Mouse (Mus musculus) adrenal gland, postnatal 36 days (tissue): Measurements from ENCODE around the gene Foxp4. TPM values are rescaled to one million over a fixed set of nuclear protein-coding genes. Genes with fewer than 3 reads are reported as not detected.
A peak's percentile ranks its signal among the peaks of the same experiment; 100 is the strongest.

Experiments
- DNase-seq, 2 experiments: peaks; one replicate each; pipeline ENCODE4 v3.0.0; 2021; ENCODE audit warnings: mixed read lengths in 1 of 2
- total RNA-seq, 2 experiments: library from RNA; stranded (reverse); gene quantifications; 2 replicates each; pipeline ENCODE4 v1.2.3; 2021

Foxp4 gene
- total RNA-seq, 2 experiments from 2014 or later: 23.0 to 23.6 TPM

GRCm38 (mm10) chr17:47936591-47936990, 12.1 kb upstream of the Foxp4 start:
- no peak for DNase-seq

GRCm38 (mm10) chr17:47929431-47929830, 5.0 kb upstream of the Foxp4 start:
- DNase-seq: no peak

DNA sequence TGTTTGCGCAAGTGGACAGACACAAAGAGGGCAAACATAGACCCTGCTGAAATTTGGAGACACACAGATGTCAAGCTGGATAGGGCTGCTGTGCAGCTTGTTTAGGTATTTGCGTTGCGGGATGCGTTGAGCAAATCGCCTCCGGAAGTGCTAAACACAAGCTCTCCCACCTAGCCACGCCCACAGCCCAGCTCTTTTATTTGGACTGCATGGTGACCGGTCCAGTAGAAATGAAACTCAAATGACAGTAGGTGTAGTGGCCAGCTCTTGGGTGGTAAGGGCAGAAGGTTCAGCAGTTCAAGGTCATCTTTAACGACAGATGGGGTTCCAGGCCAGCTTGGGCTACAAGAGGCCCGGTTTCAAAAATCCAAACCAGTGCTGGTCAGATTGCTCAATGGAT, 1.5 kb upstream of the Foxp4 start:
- no peak for DNase-seq

GRCm38 (mm10) chr17:47925340-47925926, 988 bp upstream of the Foxp4 start:
- no peak for DNase-seq

GRCm38 (mm10) chr17:47923678-47924382, 615 bp downstream of the Foxp4 start:
- peak; percentile 71 to 83 for DNase-seq

- DNase-seq: peak; percentile 50 to 67
Measured at GRCm38 (mm10) chr17:47923011-47923677, 1.3 kb downstream of the Foxp4 start.

DNA sequence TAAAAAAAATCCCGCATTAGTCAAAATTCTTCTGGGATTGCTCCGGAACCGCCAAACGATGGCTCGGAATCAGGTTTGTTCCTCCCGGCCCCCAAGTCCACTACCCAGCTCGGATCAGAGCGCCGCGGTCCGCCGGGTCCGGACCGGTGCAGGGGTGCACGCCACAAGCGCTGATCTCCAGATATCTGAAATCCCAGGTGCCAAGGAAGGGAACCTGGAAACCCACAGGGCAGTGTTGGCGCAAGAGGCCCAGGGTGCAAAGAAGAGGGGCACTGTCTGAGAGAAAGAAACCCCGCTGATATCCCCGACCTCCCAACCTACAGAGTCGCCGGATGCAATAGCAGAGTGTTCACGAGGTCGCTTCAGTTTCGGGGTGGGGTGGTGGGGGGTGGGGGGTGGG, 1.9 kb downstream of the Foxp4 start:
- DNase-seq: peak in 1 of 2 experiments; percentile 15

DNA sequence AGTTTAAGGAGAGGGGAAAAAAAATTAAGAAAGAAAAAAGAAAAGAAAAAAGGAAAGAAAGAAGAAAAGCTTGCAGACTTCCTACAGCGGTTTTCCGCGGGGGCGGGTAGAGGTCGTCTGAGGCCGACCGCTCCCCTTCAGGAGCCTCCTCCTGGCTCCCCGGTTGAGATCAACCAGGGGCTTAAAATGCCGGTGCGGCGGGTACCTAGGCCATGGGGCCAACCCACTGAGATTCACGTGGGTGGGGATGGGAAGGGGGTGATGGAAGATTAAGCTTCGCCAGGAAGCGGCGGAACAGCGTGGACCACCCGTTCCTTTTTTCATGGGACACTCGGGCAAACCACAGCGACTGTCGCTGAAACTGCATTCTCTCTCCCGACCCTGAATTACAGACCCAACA, 2.3 kb downstream of the Foxp4 start:
- DNase-seq: no peak

GRCm38 (mm10) chr17:47921136-47921665, 3.2 kb downstream of the Foxp4 start:
- no peak for DNase-seq

DNA sequence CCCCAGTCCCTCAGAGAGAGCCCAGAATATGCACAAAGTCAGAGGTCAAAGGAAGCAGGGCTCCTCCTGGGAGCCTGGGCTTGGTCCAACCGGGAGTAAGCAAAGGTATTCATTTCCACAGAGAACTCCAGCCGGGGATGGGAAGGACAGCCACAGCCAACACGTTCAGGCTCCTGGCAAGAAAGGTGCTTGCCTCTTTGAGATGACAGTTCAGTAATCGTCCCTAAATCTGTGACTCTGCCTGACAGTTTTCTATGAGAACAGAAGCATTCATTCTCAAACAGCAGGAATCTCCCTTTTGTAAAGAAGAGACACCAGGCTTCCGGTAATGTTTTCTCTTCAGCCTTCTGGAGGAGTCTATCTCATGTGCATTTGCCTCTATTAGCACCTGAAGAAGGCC, 4.6 kb downstream of the Foxp4 start:
- no peak for DNase-seq

DNA sequence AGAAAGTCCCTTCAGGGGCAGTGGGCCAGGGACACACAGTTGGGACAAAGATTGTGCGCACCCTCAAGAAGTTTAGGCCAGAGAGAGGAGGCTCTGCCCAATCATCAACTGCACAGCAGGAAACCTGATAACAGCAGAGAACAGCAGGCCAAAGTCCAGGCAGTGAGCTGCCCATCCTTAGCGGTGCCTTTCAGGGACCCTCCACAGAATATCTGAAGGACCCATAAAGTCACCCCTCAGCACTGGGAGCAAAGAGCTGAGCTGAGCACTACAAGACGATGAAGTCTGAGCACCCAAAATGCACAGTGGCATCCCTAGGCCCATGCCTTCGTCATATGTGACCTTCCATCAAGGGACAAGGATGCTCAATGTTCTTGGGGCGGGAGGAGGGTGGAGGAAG, 6.5 kb downstream of the Foxp4 start:
- DNase-seq: no peak

GRCm38 (mm10) chr17:47917212-47917611, 7.2 kb downstream of the Foxp4 start:
- DNase-seq: no peak

GRCm38 (mm10) chr17:47914676-47915219, 9.7 kb downstream of the Foxp4 start:
- no peak for DNase-seq

DNA sequence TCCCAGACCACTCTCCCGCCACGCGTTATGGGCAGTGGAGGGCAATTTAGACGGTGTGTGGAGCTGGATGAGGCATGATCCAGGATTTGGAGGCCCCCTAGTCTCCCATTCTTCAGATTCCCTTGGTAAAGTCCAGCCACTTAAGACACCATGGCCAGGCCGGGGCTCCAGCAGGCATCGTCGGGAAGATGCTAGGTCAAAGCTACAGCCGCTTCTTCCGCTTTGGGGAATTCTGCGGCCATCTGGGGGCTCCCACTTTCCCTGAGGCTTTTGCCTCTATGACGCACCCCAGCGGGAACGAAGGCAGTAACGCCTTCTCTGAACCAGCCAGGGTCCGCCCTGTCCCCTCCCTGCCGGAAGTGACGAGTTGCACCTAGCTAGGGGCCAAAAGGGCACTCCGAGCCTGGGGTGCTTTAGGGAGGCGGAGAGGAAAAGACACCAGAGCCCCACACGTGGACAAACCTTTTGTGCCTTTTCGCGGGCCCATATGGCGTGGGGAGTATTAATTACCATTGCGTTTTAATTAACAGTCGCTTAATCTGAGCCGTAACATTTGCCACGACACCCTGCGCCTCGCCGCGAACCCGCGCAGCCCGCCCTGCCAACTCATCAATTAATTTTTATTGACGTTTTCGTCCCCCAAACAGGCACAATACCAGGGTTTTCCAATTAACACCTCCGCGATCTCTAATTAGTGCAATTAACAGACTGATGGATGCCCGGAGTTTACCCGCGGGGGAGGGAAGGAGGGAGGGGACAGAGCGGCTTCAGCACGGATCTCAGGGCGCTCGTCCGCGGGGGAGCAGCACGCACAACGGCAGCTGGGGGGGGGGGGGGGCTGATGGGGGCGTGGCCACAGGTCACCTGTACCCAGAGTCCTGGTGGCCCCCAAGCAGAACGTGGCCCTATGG, 15.1 kb downstream of the Foxp4 start:
- DNase-seq: peak; percentile 75 to 82

DNA sequence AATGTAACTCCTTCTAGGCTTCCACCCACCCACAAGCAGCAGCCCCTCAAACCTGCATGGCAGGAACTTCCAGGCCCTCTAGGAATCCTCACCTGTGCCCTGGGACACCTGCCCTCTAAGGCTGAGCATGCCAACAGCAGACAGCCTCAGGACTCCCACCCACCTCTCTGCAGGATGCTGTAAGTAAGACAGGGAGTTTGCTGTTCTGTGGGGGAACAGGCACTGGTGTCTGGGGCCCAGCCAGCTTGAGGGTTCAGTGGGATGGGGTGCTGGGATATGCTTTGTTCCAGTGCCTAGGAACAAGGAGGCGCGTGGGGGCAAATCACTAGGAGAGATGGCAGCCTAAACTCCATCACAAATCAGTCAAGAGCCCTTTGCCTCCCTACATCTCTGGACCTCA, 16.4 kb downstream of the Foxp4 start:
- no peak for DNase-seq

- no peak for DNase-seq
Measured at GRCm38 (mm10) chr17:47907366-47907920, 17.0 kb downstream of the Foxp4 start.

DNA sequence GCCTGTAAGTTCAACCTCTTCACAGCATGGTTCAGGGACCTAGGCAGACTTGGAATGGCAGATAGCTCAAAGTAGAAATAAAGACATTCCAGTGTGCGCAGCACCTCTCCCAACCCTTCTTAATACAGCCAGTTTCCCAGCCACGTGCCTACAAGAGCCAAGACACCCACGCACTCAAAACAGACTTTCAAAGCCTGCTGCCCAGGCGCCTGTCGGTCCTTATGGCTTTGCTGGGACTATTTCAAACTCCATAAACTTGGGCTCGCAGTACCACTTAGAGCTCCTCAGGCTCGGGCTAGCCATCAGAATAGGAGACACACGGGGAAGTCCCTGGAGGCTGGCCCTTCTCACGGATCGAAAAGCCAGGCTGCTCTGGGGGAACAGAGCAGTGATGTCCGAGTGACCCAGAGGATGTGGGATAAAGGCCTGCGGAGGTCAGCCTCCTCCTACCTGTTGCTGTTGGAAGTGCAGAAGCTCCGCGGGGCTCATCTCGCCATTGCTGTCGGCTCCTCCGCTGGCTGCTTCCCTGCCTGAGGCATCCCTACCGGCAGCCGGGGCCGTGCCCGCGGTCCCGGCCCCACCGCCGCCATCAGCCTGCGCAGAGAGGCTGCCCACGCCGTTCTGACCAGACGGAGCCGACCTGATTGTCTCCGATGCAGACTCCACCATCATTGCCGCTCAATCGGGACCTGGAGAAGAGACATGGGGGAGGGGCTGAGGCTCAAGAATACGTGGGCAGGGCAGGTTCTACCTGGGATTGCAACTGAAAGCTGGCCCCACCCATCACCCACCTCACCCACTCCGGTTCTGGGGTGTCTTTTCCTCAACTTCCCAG, 20.4 kb downstream of the Foxp4 start:
- no peak for DNase-seq

GRCm38 (mm10) chr17:47901782-47902181, 22.7 kb downstream of the Foxp4 start:
- peak in 1 of 2 experiments; percentile 53 for DNase-seq

DNA sequence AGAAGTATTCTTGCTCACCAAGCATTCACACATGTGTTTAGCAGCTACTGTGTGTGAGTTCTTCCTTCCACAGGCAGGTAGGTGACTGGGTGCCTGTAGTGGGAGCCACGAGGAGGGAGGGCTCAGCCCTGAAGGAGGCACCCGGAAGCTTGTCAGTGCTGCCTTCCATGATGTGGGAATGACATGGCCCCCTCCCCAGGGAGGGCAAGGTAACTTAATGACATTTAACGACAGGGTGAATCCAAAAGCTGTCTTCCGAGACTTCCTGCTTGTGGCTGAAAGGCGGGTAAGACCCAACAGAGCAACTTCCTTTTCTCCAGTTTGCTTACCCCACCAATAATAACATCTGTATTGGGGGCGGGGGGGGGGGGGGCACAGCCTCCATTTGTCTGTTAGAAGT, 23.7 kb downstream of the Foxp4 start:
- DNase-seq: no peak

- no peak for DNase-seq
Measured at GRCm38 (mm10) chr17:47899156-47899555, 25.3 kb downstream of the Foxp4 start.
